Mouse (Mus musculus) G1E (cell line): ENCODE results near the gene Tbc1d22a. TPM values are rescaled to one million over a fixed set of nuclear protein-coding genes. Genes with fewer than 3 reads are reported as not detected.

Experiments
- ATAC-seq: 2 replicates; pipeline ENCODE4 v1.8.0; 2016; ENCODE audit warnings: mild to moderate bottlenecking; ENCODE audit not compliant: insufficient number of reproducible peaks, poor library complexity, low FRiP score, severe bottlenecking; ENCODE audit errors: extremely low read depth
- DNase-seq: peaks from one replicate; pipeline ENCODE4 v3.0.0; 2012; ENCODE audit warnings: low spot score
- H3K27me3 ChIP-seq: 2 replicates; pipeline ENCODE4 v1.6.1; 2012; ENCODE audit warnings: mild to moderate bottlenecking, low read length, inconsistent platforms; ENCODE audit not compliant: insufficient read depth
- H3K36me3 ChIP-seq: replicated peaks from 2 replicates; pipeline ENCODE3; 2012; ENCODE audit warnings: mild to moderate bottlenecking, inconsistent platforms
- H3K4me1 ChIP-seq: 2 replicates; pipeline ENCODE4 v1.6.1; 2012; ENCODE audit warnings: low read depth, low read length, inconsistent platforms, mixed read lengths; ENCODE audit not compliant: insufficient read depth
- H3K4me3 ChIP-seq: 2 replicates; pipeline ENCODE4 v1.5.1; 2012; ENCODE audit warnings: low read depth, mild to moderate bottlenecking, inconsistent platforms, low read length, moderate library complexity, mixed read lengths
- H3K9me3 ChIP-seq: replicated peaks from 2 replicates; pipeline ENCODE4 v1.6.1; 2012; ENCODE audit warnings: inconsistent platforms
- CTCF ChIP-seq: IDR thresholded peaks from 2 replicates; pipeline ENCODE4 v1.5.1; 2012; ENCODE audit warnings: low read depth, low read length, inconsistent platforms, mixed read lengths
- GATA1 ChIP-seq: IDR thresholded peaks from 2 replicates; pipeline ENCODE4 v1.6.1; 2012; ENCODE audit warnings: borderline replicate concordance, low read length, inconsistent platforms, mixed read lengths
- GATA2 ChIP-seq: IDR thresholded peaks from 2 replicates; pipeline ENCODE4 v1.6.1; 2012; ENCODE audit warnings: low read depth, low read length, inconsistent platforms, borderline replicate concordance
- POLR2AphosphoS5 ChIP-seq: IDR thresholded peaks from 2 replicates; pipeline ENCODE4 v1.6.1; 2012; ENCODE audit warnings: low read depth, low read length, inconsistent platforms; ENCODE audit not compliant: insufficient replicate concordance
- TAL1 ChIP-seq: conservative IDR thresholded peaks from 2 replicates; pipeline ENCODE4 v1.6.1; 2012; ENCODE audit warnings: low read depth, low read length, inconsistent platforms, mixed read lengths
- polyA plus RNA-seq: library from polyadenylated mRNA; stranded (reverse); fragments of >175 nt; gene quantifications from 2 replicates; pipeline ENCODE4 v1.2.3, GENCODE M21; 2012
- total RNA-seq, 2 experiments: library from RNA; stranded (forward) in 1 of 2; stranded (reverse) in 1 of 2; fragments of 200-1000 nt in 1 of 2; fragments of >200 nt in 1 of 2; fragmentation: Nextera tagmentation in 1 of 2; gene quantifications; 2 replicates each; pipeline ENCODE4 v1.2.3; 2014 to 2017

Tbc1d22a gene
- total and polyA plus RNA-seq, 3 experiments = 11.5 to 13.6 (median 11.9) TPM

DNA sequence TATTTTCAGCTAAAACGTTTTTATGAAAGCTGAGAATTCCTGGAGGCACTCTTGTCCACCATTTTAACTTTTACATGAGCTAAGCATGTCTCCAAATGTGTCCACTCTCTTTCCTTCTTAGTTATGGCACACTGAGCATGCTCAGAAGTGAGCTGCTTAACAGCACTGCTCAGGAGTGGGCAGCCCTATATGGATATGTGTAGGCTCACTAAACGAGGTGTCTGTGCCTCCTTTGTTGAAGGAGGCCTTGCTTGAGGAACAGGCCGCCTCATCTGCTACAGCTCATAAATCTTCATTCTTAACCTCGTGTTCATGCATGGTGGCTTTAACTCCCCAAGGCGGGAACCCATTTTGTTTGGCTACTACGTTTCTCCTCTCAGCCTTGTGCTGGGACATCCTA, 262.8 kb downstream of the Tbc1d22a start:
- Histone ChIP-seq H3K4me3 (no peak overlapping the region), H3K9me3 (no peaks in the 10 kb centered on the region), H3K27me3 (no peaks in the 10 kb centered on the region), H3K36me3 (peaks cover 16% of the 10 kb centered on the region), H3K4me1 (no peaks in the 10 kb centered on the region)
- ATAC-seq (no peak), DNase-seq (no peak)
- no peak for TF ChIP-seq GATA1
- no peak for TF ChIP-seq CTCF
- TF ChIP-seq TAL1 = no peak
- no peak for TF ChIP-seq GATA2
- TF ChIP-seq POLR2AphosphoS5 = no peak

DNA sequence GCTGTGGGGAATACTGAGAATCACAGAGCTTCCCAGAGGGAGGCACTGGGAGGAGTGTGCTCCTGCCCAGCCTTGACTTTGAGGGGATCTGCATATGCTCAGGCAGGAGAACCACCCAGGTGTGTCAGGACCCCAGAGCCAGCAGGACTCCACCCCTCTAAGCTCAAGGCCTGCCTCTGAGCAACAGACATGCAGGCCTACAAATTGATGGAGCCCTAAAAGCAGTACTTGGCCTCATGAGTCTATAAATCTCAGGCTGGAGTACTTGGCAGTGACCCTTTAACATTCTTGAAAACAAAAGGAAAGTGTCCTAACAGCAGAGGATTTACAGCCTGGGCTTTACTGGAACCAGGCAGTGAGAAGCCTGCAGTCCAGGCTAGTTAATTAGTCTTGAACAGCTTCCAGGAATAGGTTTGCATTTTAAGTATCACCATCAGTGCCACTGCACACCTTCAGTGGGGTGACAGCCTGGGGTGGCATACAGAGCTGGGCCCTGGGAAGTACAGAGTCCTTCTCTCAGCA, 263.3 kb downstream of the Tbc1d22a start:
- Histone ChIP-seq H3K36me3 (peaks cover 16% of the 10 kb centered on the region), H3K4me1 (no peaks in the 10 kb centered on the region), H3K27me3 (no peaks in the 10 kb centered on the region), H3K9me3 (no peaks in the 10 kb centered on the region), H3K4me3 (no peak overlapping the region)
- DNase-seq (no peak), ATAC-seq (no peak)
- TF ChIP-seq GATA1 = no peak
- no peak for TF ChIP-seq GATA2
- no peak for TF ChIP-seq POLR2AphosphoS5
- no peak for TF ChIP-seq TAL1
- no peak for TF ChIP-seq CTCF

DNA sequence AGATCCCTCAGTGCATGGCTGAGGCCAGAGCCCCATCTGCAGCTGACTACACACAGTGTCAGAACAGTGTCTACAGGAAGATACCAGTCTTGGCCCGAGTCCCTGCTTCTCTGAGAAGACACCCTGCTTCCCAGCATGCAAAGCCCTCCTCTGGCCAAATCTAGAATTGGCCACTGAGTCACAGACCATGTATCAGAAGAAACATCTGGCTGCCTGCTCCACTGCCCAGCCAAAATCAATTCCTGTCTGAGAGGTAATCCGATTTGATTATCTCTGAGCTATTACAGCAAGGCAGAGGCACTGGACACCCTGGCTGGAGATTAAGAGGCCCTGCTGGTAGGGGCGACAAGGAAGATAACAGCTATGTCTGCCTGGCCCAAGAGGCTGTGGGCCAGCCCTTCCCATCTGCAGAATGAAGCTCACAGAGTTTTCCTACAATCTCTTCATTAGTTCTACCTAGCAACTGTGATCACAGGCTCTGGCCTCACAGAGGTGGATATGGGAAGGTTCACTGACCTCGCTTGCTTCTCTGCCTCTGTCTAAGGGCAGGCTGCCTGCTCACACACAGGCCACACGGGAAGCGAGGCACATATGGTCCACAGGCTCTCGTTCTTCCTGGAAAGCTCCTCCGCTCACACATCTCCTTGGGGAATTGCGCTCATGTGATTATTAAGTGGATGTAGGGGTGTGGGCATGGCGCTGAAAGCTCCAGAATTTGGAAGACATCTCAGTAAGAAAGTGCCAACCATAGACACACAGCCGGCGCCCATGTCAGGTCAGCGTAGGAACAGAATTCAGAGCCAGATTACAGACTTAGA, 264.6 kb downstream of the Tbc1d22a start:
- no peaks in the 10 kb centered on the region for H3K27me3 ChIP-seq
- DNase-seq (no peak), ATAC-seq (no peak)
- no peaks in the 10 kb centered on the region for H3K9me3 ChIP-seq
- H3K36me3 ChIP-seq = peaks cover 17% of the 10 kb centered on the region
- no peak overlapping the region for H3K4me3 ChIP-seq
- no peak for TF ChIP-seq TAL1
- no peak for TF ChIP-seq POLR2AphosphoS5
- no peak for TF ChIP-seq GATA2
- no peak for TF ChIP-seq CTCF
- no peak for TF ChIP-seq GATA1
- H3K4me1 ChIP-seq = no peaks in the 10 kb centered on the region

DNA sequence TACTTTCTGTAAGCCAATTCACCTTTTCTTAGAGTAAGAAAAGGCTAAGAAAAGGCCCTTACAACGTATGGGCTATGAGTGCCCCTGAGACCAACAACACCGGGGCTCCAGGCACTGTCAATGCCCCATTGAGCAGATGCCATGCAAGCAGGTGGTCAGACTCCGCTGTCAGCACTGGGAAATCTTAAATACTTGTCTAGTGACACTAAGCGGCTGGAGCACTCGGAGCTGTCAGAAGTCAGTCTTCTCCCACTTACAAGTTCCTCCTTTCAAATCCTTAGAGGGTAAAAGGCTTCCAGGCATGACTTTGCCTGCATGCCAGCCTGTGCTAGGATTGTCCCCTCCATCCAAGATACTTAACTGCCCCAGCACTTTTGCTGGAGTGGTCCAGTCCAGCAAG, 268.1 kb downstream of the Tbc1d22a start:
- Histone ChIP-seq H3K4me3 (no peak overlapping the region), H3K27me3 (no peaks in the 10 kb centered on the region), H3K9me3 (no peaks in the 10 kb centered on the region), H3K4me1 (no peaks in the 10 kb centered on the region), H3K36me3 (peaks cover 13% of the 10 kb centered on the region)
- DNase-seq (no peak), ATAC-seq (no peak)
- TF ChIP-seq TAL1 (no peak), GATA1 (no peak), CTCF (no peak), POLR2AphosphoS5 (no peak), GATA2 (no peak)

DNA sequence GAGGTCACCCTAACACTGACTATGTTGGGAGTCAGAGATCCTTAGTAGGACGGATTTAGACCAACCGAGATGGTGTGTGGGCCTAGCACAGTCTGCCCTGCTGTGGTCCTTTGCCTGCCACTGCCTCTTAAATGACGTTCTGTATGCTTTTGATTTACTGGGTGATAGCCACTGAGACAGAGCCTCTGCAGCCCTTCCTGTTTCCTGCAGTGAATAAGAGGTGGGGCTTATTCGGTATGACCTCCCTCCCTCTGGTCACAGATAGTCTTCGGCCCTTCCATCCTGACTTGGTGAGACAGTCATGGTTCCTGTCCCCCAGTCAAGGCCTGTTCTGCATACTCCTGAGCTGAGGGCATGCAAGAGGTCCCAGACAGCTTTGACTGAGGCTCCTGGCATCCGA, 271.6 kb downstream of the Tbc1d22a start:
- no peak overlapping the region for H3K4me3 ChIP-seq
- peaks cover 3% of the 10 kb centered on the region for H3K36me3 ChIP-seq
- no peak for ATAC-seq
- H3K27me3 ChIP-seq = no peaks in the 10 kb centered on the region
- DNase-seq = no peak
- no peaks in the 10 kb centered on the region for H3K9me3 ChIP-seq
- TF ChIP-seq GATA2 (no peak), POLR2AphosphoS5 (no peak), TAL1 (no peak), CTCF (no peak), GATA1 (no peak)
- H3K4me1 ChIP-seq = no peaks in the 10 kb centered on the region; the same call in 1 of the 2 replicates

DNA sequence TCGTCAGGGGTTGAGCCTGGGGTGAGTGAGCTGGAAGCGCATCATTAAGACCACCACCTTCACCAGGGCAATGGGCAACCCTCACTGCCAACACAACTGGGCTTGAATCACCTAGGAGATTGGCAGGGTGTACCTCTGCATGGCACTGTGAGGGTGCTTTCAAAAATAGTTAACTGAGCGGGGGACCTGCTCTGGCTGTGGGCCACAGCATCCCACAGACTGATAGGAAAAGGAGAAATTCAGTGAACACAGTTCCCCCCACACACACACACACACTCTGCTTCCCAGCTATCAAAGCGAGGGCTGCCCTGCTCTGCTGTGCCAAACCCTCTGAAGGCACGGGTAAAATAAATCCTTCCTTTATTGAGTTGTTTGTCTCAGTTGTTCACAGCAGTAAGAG, 273.1 kb downstream of the Tbc1d22a start:
- ATAC-seq (no peak), DNase-seq (no peak)
- no peak overlapping the region for H3K4me3 ChIP-seq

More for the DNA sequence above, 273.1 kb downstream of the Tbc1d22a start:
- H3K36me3 ChIP-seq = peaks cover 6% of the 10 kb centered on the region
- no peaks in the 10 kb centered on the region; the same call in 1 of the 2 replicates for H3K4me1 ChIP-seq
- H3K9me3 ChIP-seq = no peaks in the 10 kb centered on the region; the same call in 1 of the 2 replicates
- no peaks in the 10 kb centered on the region for H3K27me3 ChIP-seq
- TF ChIP-seq POLR2AphosphoS5 (no peak), GATA1 (no peak), CTCF (no peak)
